In genomic region chr7:132668604-132669003, GRCm38 (mm10) we compare ENCODE assay signal across 13 mouse cellular contexts. TPM values are rescaled to one million over a fixed set of nuclear protein-coding genes. Genes with fewer than 3 reads are reported as not detected.
DNase-seq lines count a peak whose midpoint lies in the region; ATAC-seq and TF ChIP-seq lines count a peak whose summit lies in the region.
"Had no signal": no experiment of that assay in that cellular context is flagged by ENCODE, and none has a peak within 500 bp of the region (broad histone marks: within the 10 kb centered on the region; RNA-seq: fewer than 3 reads in every experiment).

No protein-coding gene starts in this region.

- 22% methylated on average over 2 of the region's 2 CpGs for WGBS in heart, adult 2 months
- WGBS in heart, embryonic 10.5 days, result 58% methylated on average over 2 of the region's 2 CpGs
- WGBS in heart, embryonic 16.5 days, result 30% methylated on average over 2 of the region's 2 CpGs
- WGBS in kidney, postnatal 0 days, result 65% methylated on average over 2 of the region's 2 CpGs
- WGBS in intestine, postnatal 0 days, result 68% methylated on average over 2 of the region's 2 CpGs

- H3K9me3 ChIP-seq in heart, embryonic 10.5 days, result no peaks in the 10 kb centered on the region
- H3K9me3 ChIP-seq in heart, embryonic 16.5 days (replicated peaks; ENCODE audit: control insufficient read depth, low read length), result no peaks in the 10 kb centered on the region
- H3K9me3 ChIP-seq in kidney, postnatal 0 days (replicated peaks; ENCODE audit: low read length), result no peaks in the 10 kb centered on the region
- H3K9me3 ChIP-seq in intestine, postnatal 0 days (ENCODE audit: control insufficient read depth), result no peaks in the 10 kb centered on the region
- H3K9me3 ChIP-seq: hindbrain, embryonic 15.5 days had no signal

- H3K4me2 ChIP-seq in heart, embryonic 16.5 days (ENCODE audit: low read depth, low read length), result no peak overlapping the region
- no peak overlapping the region for H3K4me2 ChIP-seq in kidney, postnatal 0 days (ENCODE audit: low read length)
- H3K4me2 ChIP-seq in intestine, postnatal 0 days (replicated peaks; ENCODE audit: low read depth), result no peak overlapping the region
- H3K4me2 ChIP-seq: hindbrain, embryonic 15.5 days had no signal

- intact Hi-C loops in heart, adult 2 months (cut with DNase I), result no loop called here

- peaks cover 5% of the 10 kb centered on the region; the same call in 1 of the 2 replicates for H3K36me3 ChIP-seq in heart, adult 2 months (ENCODE audit: control insufficient read depth, insufficient read depth, low read length)
- no peaks in the 10 kb centered on the region for H3K36me3 ChIP-seq in heart, embryonic 10.5 days
- no peaks in the 10 kb centered on the region for H3K36me3 ChIP-seq in heart, embryonic 16.5 days (ENCODE audit: control insufficient read depth, insufficient read depth)
- no peaks in the 10 kb centered on the region for H3K36me3 ChIP-seq in kidney, postnatal 0 days (ENCODE audit: insufficient read depth, low read length)
- no peaks in the 10 kb centered on the region for H3K36me3 ChIP-seq in intestine, postnatal 0 days (ENCODE audit: control insufficient read depth, insufficient read depth)
- H3K36me3 ChIP-seq: hindbrain, embryonic 15.5 days had no signal

- H3K79me2 ChIP-seq in heart, adult 2 months (replicated peaks; ENCODE audit: control insufficient read depth, insufficient read depth, low read length), result no peaks in the 10 kb centered on the region

- H3K9ac ChIP-seq in heart, adult 2 months (ENCODE audit: low read depth, low read length), result no peak overlapping the region
- no peak overlapping the region for H3K9ac ChIP-seq in heart, embryonic 16.5 days (ENCODE audit: low read length)
- no peak overlapping the region for H3K9ac ChIP-seq in kidney, postnatal 0 days (ENCODE audit: low read depth, low read length)
- no peak overlapping the region for H3K9ac ChIP-seq in intestine, postnatal 0 days (ENCODE audit: low read depth, low read length)
- H3K9ac ChIP-seq: hindbrain, embryonic 15.5 days had no signal

- peak; percentile 84 for TF ChIP-seq POLR2A in heart, adult 2 months (IDR thresholded peaks at IDR 0.05; ENCODE audit: insufficient read depth, low read depth, low read length)

- TF ChIP-seq CTCF in heart, adult 2 months (IDR thresholded peaks at IDR 0.05), result no peak
- no peak for TF ChIP-seq CTCF in kidney, postnatal 0 days (IDR thresholded peaks at IDR 0.05; ENCODE audit: low read depth)
- no peak for TF ChIP-seq CTCF in intestine, postnatal 0 days (IDR thresholded peaks at IDR 0.05; ENCODE audit: low read depth)

- H3K27ac ChIP-seq in heart, adult 2 months, result peak overlapping the region; percentile 93
- H3K27ac ChIP-seq in heart, embryonic 10.5 days, result no peak overlapping the region
- peak overlapping the region; percentile 47 for H3K27ac ChIP-seq in heart, embryonic 16.5 days (ENCODE audit: low read length)
- peak overlapping the region; percentile 13; the same call in 1 of the 2 replicates for H3K27ac ChIP-seq in kidney, postnatal 0 days
- H3K27ac ChIP-seq in intestine, postnatal 0 days (ENCODE audit: low read depth, low read length), result no peak overlapping the region
- H3K27ac ChIP-seq: hindbrain, embryonic 15.5 days had no signal

- H3K4me1 ChIP-seq in heart, adult 2 months (ENCODE audit: control insufficient read depth, insufficient read depth, low read length), result peaks cover 31% of the 10 kb centered on the region
- peaks cover 32% of the 10 kb centered on the region for H3K4me1 ChIP-seq in heart, embryonic 10.5 days
- peaks cover 9% of the 10 kb centered on the region for H3K4me1 ChIP-seq in heart, embryonic 16.5 days (ENCODE audit: control insufficient read depth, insufficient read depth, low read length)
- peaks cover 3% of the 10 kb centered on the region; the same call in 1 of the 2 replicates for H3K4me1 ChIP-seq in kidney, postnatal 0 days (replicated peaks; ENCODE audit: insufficient read depth, low read length)
- peaks cover 11% of the 10 kb centered on the region; the same call in 1 of the 2 replicates for H3K4me1 ChIP-seq in intestine, postnatal 0 days (replicated peaks; ENCODE audit: control insufficient read depth, insufficient read depth, low read length)

- peak; percentile 38; the same call in 1 of the 2 replicates for ATAC-seq in heart, embryonic 16.5 days (replicated peaks; ENCODE audit: extremely low read depth, insufficient read depth, low FRiP score)
- no peak for ATAC-seq in kidney, postnatal 0 days (replicated peaks; ENCODE audit: low FRiP score, low read depth)
- no peak for ATAC-seq in intestine, postnatal 0 days

- DNase-seq in heart, adult 2 months, result peak; percentile 72 to 79
- DNase-seq in heart, embryonic 10.5 days (ENCODE audit: low spot score), result no peak
- DNase-seq in kidney, postnatal 0 days (ENCODE audit: low spot score), result peak; percentile 36
- peak; percentile 73 for DNase-seq in lung, postnatal 14 days
- DNase-seq in urinary bladder, postnatal 36 days (ENCODE audit: low spot score in 2 of 2), result no peak
- DNase-seq in thymus, postnatal 36 days, result no peak
- DNase-seq: cerebellum, postnatal 36 days; layer of hippocampus, postnatal 36 days; liver had no signal

- no peaks in the 10 kb centered on the region for H3K27me3 ChIP-seq in heart, adult 2 months (ENCODE audit: control insufficient read depth, insufficient read depth, low read length)
- no peaks in the 10 kb centered on the region for H3K27me3 ChIP-seq in heart, embryonic 10.5 days (ENCODE audit: insufficient read depth, poor library complexity, severe bottlenecking)
- H3K27me3 ChIP-seq in heart, embryonic 16.5 days (ENCODE audit: control insufficient read depth, insufficient read depth, low read length), result no peaks in the 10 kb centered on the region
- no peaks in the 10 kb centered on the region for H3K27me3 ChIP-seq in kidney, postnatal 0 days (ENCODE audit: insufficient read depth, low read length)
- no peaks in the 10 kb centered on the region for H3K27me3 ChIP-seq in intestine, postnatal 0 days (replicated peaks; ENCODE audit: control insufficient read depth, insufficient read depth, low read length)
- H3K27me3 ChIP-seq: CH12.LX; hindbrain, embryonic 15.5 days had no signal

- H3K4me3 ChIP-seq in heart, adult 2 months, result no peak overlapping the region
- H3K4me3 ChIP-seq in heart, embryonic 10.5 days, result no peak overlapping the region
- H3K4me3 ChIP-seq in heart, embryonic 16.5 days (ENCODE audit: low read length), result no peak overlapping the region
- no peak overlapping the region for H3K4me3 ChIP-seq in kidney, postnatal 0 days (replicated peaks; ENCODE audit: low read depth, low read length)
- H3K4me3 ChIP-seq in intestine, postnatal 0 days (ENCODE audit: low read depth, low read length), result no peak overlapping the region
- H3K4me3 ChIP-seq: hindbrain, embryonic 15.5 days had no signal

- peak; percentile 89 for TF ChIP-seq EP300 in heart, adult 2 months (IDR thresholded peaks at IDR 0.05; ENCODE audit: insufficient read depth, low read depth, low read length)

RNA-seq across cellular contexts. Expression of gene Lhpp, which starts 58.2 kb away (rescaled TPM):
- total RNA-seq in heart, adult 2 months (2021), result 10 to 100 TPM; 13.8 to 13.9 TPM
- polyA plus RNA-seq in heart, adult 2 months (2012; rRNA removed), result 22.0 and 26.6 TPM in 2 replicates
- polyA plus RNA-seq in heart, embryonic 10.5 days (2016; fragmentation: Nextera tagmentation; extraction: Ambion mirVana), result 17.4 and 19.3 TPM in 2 replicates
- polyA plus RNA-seq in heart, embryonic 16.5 days (2015; fragmentation: Nextera tagmentation; extraction: Ambion mirVana), result 23.7 and 25.1 TPM in 2 replicates
- 16.5 and 16.8 TPM in 2 replicates for polyA plus RNA-seq in kidney, postnatal 0 days (2015; fragmentation: Nextera tagmentation; extraction: Ambion mirVana)
- 52.0 and 54.5 TPM in 2 replicates for polyA plus RNA-seq in intestine, postnatal 0 days (2015; fragmentation: Nextera tagmentation; extraction: Ambion mirVana)

Comparison
In these comparisons a context has a peak if more than half of its experiments do, and no peak if none do; other contexts are left out.
1. DNase-seq: peak in heart, adult 2 months (2 of 2), kidney, postnatal 0 days (single experiment) and lung, postnatal 14 days (single experiment); none in heart, embryonic 10.5 days (single experiment), urinary bladder, postnatal 36 days (0 of 2) and thymus, postnatal 36 days (0 of 2).
2. H3K27ac ChIP-seq: peak in heart, adult 2 months (single experiment), heart, embryonic 16.5 days (single experiment) and kidney, postnatal 0 days (single experiment); none in heart, embryonic 10.5 days (single experiment) and intestine, postnatal 0 days (single experiment).